Mouse (Mus musculus): ENCODE results near the gene Zic3.

DNA sequence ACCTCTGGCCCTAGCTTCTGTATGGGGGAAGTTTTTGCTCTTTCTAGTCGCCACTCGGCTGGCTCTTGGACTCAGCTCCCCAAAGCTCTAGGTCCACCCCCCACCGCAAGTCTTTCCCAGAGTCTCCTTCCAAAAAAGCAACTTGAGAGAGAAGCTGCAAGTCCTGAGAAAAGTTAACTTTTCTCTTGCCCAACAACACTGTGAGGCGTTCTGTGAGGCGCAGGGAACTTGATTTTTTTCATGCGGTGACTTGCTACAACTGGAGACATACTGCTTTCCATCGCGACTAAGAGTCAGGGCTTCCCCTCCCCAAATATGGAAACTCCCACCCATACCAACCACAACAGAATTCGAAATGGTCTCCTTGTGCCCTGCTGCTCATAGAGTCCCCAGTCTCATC lies 5.1 kb downstream of the Zic3 start:
- TF ChIP-seq CTCF (IDR thresholded peaks at IDR 0.05; ENCODE audit: extremely low read depth, insufficient read length, insufficient replicate concordance, low read depth, low read length): no peak
- no peak for TF ChIP-seq POLR2A (IDR thresholded peaks at IDR 0.05; ENCODE audit: low read depth, low read length)
